Mouse (Mus musculus) thymus, adult 2 months (tissue): ENCODE measurements around the gene Atxn7l3b.

Source experiments
- CTCF ChIP-seq: fragments of 200-500 bp; IDR thresholded peaks from 2 replicates; pipeline ENCODE4 v1.5.1; 2012; ENCODE audit warnings: mild to moderate bottlenecking, control low read depth, low read length, moderate library complexity, borderline replicate concordance; ENCODE audit not compliant: control insufficient read depth, poor library complexity, insufficient read depth; ENCODE audit errors: extremely low read depth
- POLR2A ChIP-seq: fragments of 200-500 bp; IDR thresholded peaks from 2 replicates; pipeline ENCODE4 v1.6.1; 2012; ENCODE audit warnings: mild to moderate bottlenecking, low read length, control low read depth, moderate library complexity; ENCODE audit not compliant: control insufficient read depth, poor library complexity, insufficient read depth; ENCODE audit errors: extremely low read depth

GRCm38 (mm10) chr10:112896636-112897035 is 32.2 kb downstream of the Atxn7l3b start:
- no peak for TF ChIP-seq CTCF
- TF ChIP-seq POLR2A: no peak
